24 mouse cellular contexts compared by ENCODE assay signal in the genomic region with DNA sequence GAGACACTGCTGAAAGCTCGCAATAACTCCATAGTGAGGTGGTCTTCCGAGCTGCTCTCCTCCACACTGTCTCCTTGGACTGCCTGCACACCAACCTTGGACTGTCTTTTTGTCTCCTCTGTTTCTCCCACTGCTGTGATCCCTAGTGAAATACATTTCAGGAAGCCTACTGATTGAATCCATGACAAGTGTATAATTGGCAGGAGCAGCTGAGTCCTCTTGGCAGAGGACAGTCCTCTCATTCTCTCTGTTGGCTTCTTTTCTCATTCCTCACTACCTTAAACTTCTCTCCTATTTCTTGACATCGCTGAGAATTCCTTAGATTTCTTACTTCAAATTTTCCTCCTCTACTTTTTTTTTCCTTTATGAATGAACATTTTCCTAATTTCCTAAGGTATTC. TPM values are rescaled to one million over a fixed set of nuclear protein-coding genes. Genes with fewer than 3 reads are reported as not detected.
DNase-seq lines count a peak whose midpoint lies in the region; ATAC-seq and TF ChIP-seq lines count a peak whose summit lies in the region.
"Had no signal": no experiment of that assay in that cellular context is flagged by ENCODE, and none has a peak within 500 bp of the region (broad histone marks: within the 10 kb centered on the region; RNA-seq: fewer than 3 reads in every experiment).

No protein-coding gene starts in this region.

- no peak overlapping the region for H3ac ChIP-seq in myocyte (ENCODE audit: control insufficient read depth, insufficient read length)

- no peak overlapping the region for H3K4me3 ChIP-seq in myocyte
- H3K4me3 ChIP-seq in liver, embryonic 11.5 days (ENCODE audit: low read depth, low read length): no peak overlapping the region
- H3K4me3 ChIP-seq: embryonic facial prominence, embryonic 10.5 days; embryonic facial prominence, embryonic 12.5 days; forebrain, embryonic 13.5 days; forebrain, embryonic 15.5 days had no signal

- H3K4me2 ChIP-seq in myocyte (ENCODE audit: low read depth): peak overlapping the region; percentile 14
- no peak overlapping the region for H3K4me2 ChIP-seq in liver, embryonic 11.5 days
- H3K4me2 ChIP-seq: embryonic facial prominence, embryonic 12.5 days; forebrain, embryonic 13.5 days; forebrain, embryonic 15.5 days had no signal

- no peak for TF ChIP-seq POLR2A in myocyte (IDR thresholded peaks at IDR 0.05; ENCODE audit: insufficient read length, low read depth)

- H3K9me3 ChIP-seq in liver, embryonic 11.5 days (ENCODE audit: control insufficient read depth, low read length): no peaks in the 10 kb centered on the region
- H3K9me3 ChIP-seq: embryonic facial prominence, embryonic 10.5 days; embryonic facial prominence, embryonic 12.5 days; forebrain, embryonic 13.5 days; forebrain, embryonic 15.5 days; G1E had no signal

- intact Hi-C loops in gastrocnemius, postnatal 14 days (cut with DNase I; ENCODE audit: low total_unique reads): no loop called here

- WGBS in liver, embryonic 11.5 days: 80% methylated on average over 3 of the region's 3 CpGs

- no peaks in the 10 kb centered on the region for H3K36me3 ChIP-seq in myocyte (ENCODE audit: control insufficient read depth, insufficient read depth)
- no peaks in the 10 kb centered on the region for H3K36me3 ChIP-seq in liver, embryonic 11.5 days (ENCODE audit: control insufficient read depth, insufficient read depth, low read length)
- H3K36me3 ChIP-seq: embryonic facial prominence, embryonic 10.5 days; embryonic facial prominence, embryonic 12.5 days; forebrain, embryonic 15.5 days; G1E had no signal

- no peak overlapping the region for H3K27ac ChIP-seq in liver, embryonic 11.5 days (ENCODE audit: low read depth, low read length)
- H3K27ac ChIP-seq: embryonic facial prominence, embryonic 10.5 days; embryonic facial prominence, embryonic 12.5 days; forebrain, embryonic 13.5 days; forebrain, embryonic 15.5 days had no signal

- ATAC-seq in liver, embryonic 11.5 days (replicated peaks; ENCODE audit: low FRiP score): no peak
- ATAC-seq: activated CD4-positive, CD25-positive, alpha-beta regulatory T cell, adult 4 months; CD4-positive, CD25-positive, alpha-beta regulatory T cell, adult 4 months; forebrain, embryonic 13.5 days; forebrain, embryonic 15.5 days; Patski had no signal

- H3K4me1 ChIP-seq in liver, embryonic 11.5 days (replicated peaks; ENCODE audit: control insufficient read depth, insufficient read depth, low read length): no peaks in the 10 kb centered on the region; the same call in 1 of the 2 replicates

- peaks cover 12% of the 10 kb centered on the region for H3K27me3 ChIP-seq in myocyte (ENCODE audit: control insufficient read depth, insufficient read depth, insufficient read length)
- no peaks in the 10 kb centered on the region for H3K27me3 ChIP-seq in liver, embryonic 11.5 days (replicated peaks; ENCODE audit: control insufficient read depth, insufficient read depth, low read length)
- H3K27me3 ChIP-seq: CH12.LX had no signal

- no peak overlapping the region for H3K9ac ChIP-seq in liver, embryonic 11.5 days (ENCODE audit: low read depth, low read length)
- H3K9ac ChIP-seq: embryonic facial prominence, embryonic 12.5 days; forebrain, embryonic 13.5 days; forebrain, embryonic 15.5 days had no signal

- DNase-seq in gastrocnemius, adult 18-20 months (ENCODE audit: low spot score): peak; percentile 28
- no peak for DNase-seq in gastrocnemius, adult 8-10 months (ENCODE audit: low spot score in 2 of 2)
- DNase-seq in gastrocnemius, postnatal 14 days: peak; percentile 10
- no peak for DNase-seq in gastrocnemius, postnatal 25 days
- no peak for DNase-seq in liver, embryonic 11.5 days (ENCODE audit: low spot score)
- DNase-seq: adrenal gland, adult 8-10 months; adrenal gland, postnatal 14 days; adrenal gland, postnatal 36 days; B cell, adult 2 months; cerebellum, adult 11-12 months; cerebellum, adult 2 months; cerebellum, adult 9-10 months; cerebellum, postnatal 10 days; cerebellum, postnatal 25 days had no signal

- H3K79me2 ChIP-seq in myocyte (ENCODE audit: control insufficient read depth, insufficient read depth): no peaks in the 10 kb centered on the region

TF ChIP-seq in myocyte, 11 proteins besides CTCF, POLR2A, EP300 and RAD21:
- TF ChIP-seq MYOD1 (IDR thresholded peaks at IDR 0.05; ENCODE audit: control insufficient read depth in 1 of 3, insufficient read length in 2 of 3, low read depth in 2 of 3) (peak; percentile 43 to 78 (median 58)), E2F4 (IDR thresholded peaks at IDR 0.05; ENCODE audit: insufficient read depth) (no peak)
TF ChIP-seq in myocyte: peak in this region for 1.

RNA-seq across cellular contexts. Expression of a gene that starts 4.5 kb away (rescaled TPM):
- 10 to 100 TPM in 1 of 2 experiments, 1 to 10 TPM in 1; 9.4 to 11.4 TPM for total RNA-seq in gastrocnemius, adult 18-20 months (2021)
- 10 to 100 TPM in 2 of 4 experiments, 1 to 10 TPM in 2; 7.3 to 11.8 (median 9.5) TPM for total RNA-seq in gastrocnemius, adult 8-10 months (2022)
- 1 to 10 TPM; 9.1 to 9.4 TPM for total RNA-seq in gastrocnemius, postnatal 14 days (2021)
- 10 to 100 TPM; 12.9 TPM for total RNA-seq in gastrocnemius, postnatal 25 days (2021)
- 0.20 TPM for polyA plus RNA-seq in myocyte (2012; fragmentation: generic; extraction: Trizol)
- 13.5 and 13.6 TPM in 2 replicates for polyA plus RNA-seq in liver, embryonic 11.5 days (2014; fragmentation: Nextera tagmentation; extraction: Ambion mirVana)
- total RNA-seq: CH12.LX had no signal
- polyA plus RNA-seq: CD4-positive, CD25-positive, alpha-beta regulatory T cell, adult 4 months had no signal

Comparison
In these comparisons a context has a peak if more than half of its experiments do, and no peak if none do; other contexts are left out.
1. DNase-seq: peak in gastrocnemius, adult 18-20 months (single experiment) and gastrocnemius, postnatal 14 days (single experiment); none in gastrocnemius, adult 8-10 months (0 of 2), gastrocnemius, postnatal 25 days (single experiment) and liver, embryonic 11.5 days (single experiment).